Mouse (Mus musculus): ENCODE data around the gene Relb.

DNA sequence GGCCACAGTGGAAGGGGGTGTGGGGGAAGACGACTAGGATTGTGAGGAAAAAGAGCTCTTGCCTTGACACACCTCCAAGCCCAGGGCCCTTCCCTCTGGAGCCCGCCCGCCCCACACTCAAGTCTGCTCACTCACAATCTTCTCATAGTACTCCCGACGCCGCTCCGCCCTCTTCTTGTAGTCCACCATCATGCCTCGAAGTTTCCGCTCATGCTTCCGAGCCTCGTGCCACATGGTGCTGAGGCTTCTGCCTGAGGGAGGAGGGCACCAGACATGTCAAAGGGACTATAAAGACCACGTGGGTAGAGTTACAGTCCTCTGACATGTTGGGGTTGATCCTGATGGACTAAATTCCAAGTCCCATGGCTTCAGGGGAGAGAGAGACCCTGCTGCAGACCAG lies 26.2 kb downstream of the Relb start:
- TF ChIP-seq CTCF (IDR thresholded peaks at IDR 0.05; ENCODE audit: extremely low read depth, insufficient read depth, insufficient read length, insufficient replicate concordance) (no peak), POLR2A (IDR thresholded peaks at IDR 0.05; ENCODE audit: low read depth, low read length) (no peak)

Measured in spleen, adult 2 months (tissue).